Mouse (Mus musculus) heart, embryonic 15.5 days (tissue): Measurements from ENCODE around the gene Plekhm3. TPM values are rescaled to one million over a fixed set of nuclear protein-coding genes. Genes with fewer than 3 reads are reported as not detected.
A peak's percentile ranks its signal among the peaks of the same experiment; 100 is the strongest.

Source experiments
- ATAC-seq: fragments of 200-750 bp; cut with Nextera tagmentation; replicated peaks from 2 replicates; pipeline ENCODE4 v1.8.0; 2017; ENCODE audit warnings: low read depth, moderate TSS enrichment; ENCODE audit not compliant: insufficient number of reproducible peaks, insufficient read depth, low FRiP score
- H3K27ac ChIP-seq: fragments of 300-500 bp; sonication (generic); 2 replicates; pipeline ENCODE4 v1.5.1; 2015; ENCODE audit warnings: mild to moderate bottlenecking, inconsistent platforms
- H3K27me3 ChIP-seq: fragments of 300-500 bp; sonication (generic); 2 replicates; pipeline ENCODE4 v1.6.1; 2015; ENCODE audit warnings: inconsistent platforms
- H3K36me3 ChIP-seq: fragments of 300-500 bp; sonication (generic); 2 replicates; pipeline ENCODE4 v1.6.1; 2015; ENCODE audit warnings: mild to moderate bottlenecking, inconsistent platforms
- H3K4me1 ChIP-seq: fragments of 300-500 bp; sonication (generic); replicated peaks from 2 replicates; pipeline ENCODE4 v1.6.1; 2015; ENCODE audit warnings: inconsistent platforms
- H3K4me2 ChIP-seq: fragments of 300-500 bp; sonication (generic); 2 replicates; pipeline ENCODE4 v1.6.1; 2015; ENCODE audit warnings: inconsistent platforms, mild to moderate bottlenecking, moderate library complexity
- H3K4me3 ChIP-seq: fragments of 300-500 bp; sonication (generic); 2 replicates; pipeline ENCODE4 v1.5.1; 2015; ENCODE audit warnings: mild to moderate bottlenecking, inconsistent platforms
- H3K9ac ChIP-seq: fragments of 300-500 bp; sonication (generic); 2 replicates; pipeline ENCODE4 v1.6.1; 2015; ENCODE audit warnings: mild to moderate bottlenecking, inconsistent platforms
- H3K9me3 ChIP-seq: fragments of 300-500 bp; sonication (generic); replicated peaks from 2 replicates; pipeline ENCODE4 v1.6.1; 2016; ENCODE audit warnings: inconsistent platforms
- WGBS: fragments of 180-500 bp; shearing (Covaris S2); methylation state at CpG from one replicate; pipeline ENCODE4 v1.1.7; 2015; ENCODE audit warnings: mixed read lengths; 5-methylcytosine and 5-hydroxymethylcytosine counted together
- polyA plus RNA-seq: library from polyadenylated mRNA; unstranded; fragments of >200 nt; fragmentation: Nextera tagmentation; extraction: Ambion mirVana; gene quantifications from 2 replicates; pipeline ENCODE4 v1.2.1, GENCODE M21; 2015

Plekhm3 gene
- polyA plus RNA-seq, 1 experiment from 2014 or later = 5.8 TPM

- no peaks in the 10 kb centered on the region for H3K27me3 ChIP-seq
- 0 out of 2 replicates have a peak, but pooled peaks cover 4% of the 10 kb centered on the region for H3K4me1 ChIP-seq
- no peaks in the 10 kb centered on the region for H3K9me3 ChIP-seq
- H3K4me2 ChIP-seq = no peak overlapping the region
- 45% methylated on average over 6 of the region's 6 CpGs for whole genome bisulfite sequencing
- H3K36me3 ChIP-seq = no peaks in the 10 kb centered on the region
- H3K27ac ChIP-seq = no peak overlapping the region
- no peak overlapping the region for H3K4me3 ChIP-seq
- H3K9ac ChIP-seq = no peak overlapping the region
- no peak for ATAC-seq
Measured at GRCm38 (mm10) chr1:64823564-64823963, 133.1 kb downstream of the Plekhm3 start.

GRCm38 (mm10) chr1:64817709-64818108 lies 138.9 kb downstream of the Plekhm3 start:
- Histone ChIP-seq H3K4me1 (peaks cover 9% of the 10 kb centered on the region), H3K27me3 (no peaks in the 10 kb centered on the region), H3K4me3 (no peak overlapping the region), H3K4me2 (no peak overlapping the region), H3K27ac (no peak overlapping the region), H3K9me3 (no peaks in the 10 kb centered on the region), H3K9ac (no peak overlapping the region), H3K36me3 (no peaks in the 10 kb centered on the region)
- 80% methylated on average over 5 of the region's 5 CpGs for WGBS
- no peak for ATAC-seq

- H3K9ac ChIP-seq = no peak overlapping the region
- H3K9me3 ChIP-seq = no peaks in the 10 kb centered on the region
- H3K4me3 ChIP-seq = no peak overlapping the region
- WGBS = 95% methylated on average over 2 of the region's 2 CpGs
- peaks cover 22% of the 10 kb centered on the region for H3K4me1 ChIP-seq
- H3K36me3 ChIP-seq = no peaks in the 10 kb centered on the region
- H3K27ac ChIP-seq = no peak overlapping the region
- H3K4me2 ChIP-seq = no peak overlapping the region
- no peaks in the 10 kb centered on the region for H3K27me3 ChIP-seq
- ATAC-seq = no peak
Measured at GRCm38 (mm10) chr1:64813182-64813581, 143.4 kb downstream of the Plekhm3 start.

- H3K4me2 ChIP-seq = no peak overlapping the region
- no peak overlapping the region for H3K4me3 ChIP-seq
Measured at GRCm38 (mm10) chr1:64811956-64812355, 144.7 kb downstream of the Plekhm3 start.

GRCm38 (mm10) chr1:64809085-64809484 lies 147.5 kb downstream of the Plekhm3 start:
- Histone ChIP-seq H3K36me3 (no peaks in the 10 kb centered on the region), H3K9me3 (no peaks in the 10 kb centered on the region), H3K4me3 (no peak overlapping the region), H3K27me3 (no peaks in the 10 kb centered on the region), H3K4me2 (no peak overlapping the region), H3K4me1 (peaks cover 17% of the 10 kb centered on the region), H3K9ac (no peak overlapping the region), H3K27ac (peak overlapping the region; percentile 46)
- WGBS = 29% methylated on average over 2 of the region's 2 CpGs
- peak; percentile 80 for ATAC-seq

More at GRCm38 (mm10) chr1:64811956-64812355, 144.7 kb downstream of the Plekhm3 start:
- Histone ChIP-seq H3K27ac (no peak overlapping the region), H3K9me3 (no peaks in the 10 kb centered on the region), H3K9ac (no peak overlapping the region), H3K36me3 (no peaks in the 10 kb centered on the region), H3K27me3 (no peaks in the 10 kb centered on the region), H3K4me1 (peaks cover 22% of the 10 kb centered on the region)
- WGBS = 91% methylated on average over 1 of the region's 1 CpGs
- ATAC-seq = no peak

- no peak for ATAC-seq
- no peak overlapping the region for H3K9ac ChIP-seq
- WGBS = 46% methylated on average over 1 of the region's 1 CpGs
- H3K27me3 ChIP-seq = no peaks in the 10 kb centered on the region
- no peak overlapping the region for H3K4me2 ChIP-seq
- H3K36me3 ChIP-seq = no peaks in the 10 kb centered on the region
- no peak overlapping the region for H3K4me3 ChIP-seq
- no peak overlapping the region for H3K27ac ChIP-seq
- H3K4me1 ChIP-seq = peaks cover 21% of the 10 kb centered on the region
- H3K9me3 ChIP-seq = no peaks in the 10 kb centered on the region
Measured at GRCm38 (mm10) chr1:64807766-64808165, 148.9 kb downstream of the Plekhm3 start.

GRCm38 (mm10) chr1:64805217-64805616 lies 151.4 kb downstream of the Plekhm3 start:
- Histone ChIP-seq H3K27ac (no peak overlapping the region), H3K36me3 (no peaks in the 10 kb centered on the region), H3K4me3 (no peak overlapping the region), H3K4me1 (peaks cover 24% of the 10 kb centered on the region), H3K4me2 (no peak overlapping the region), H3K27me3 (no peaks in the 10 kb centered on the region), H3K9ac (no peak overlapping the region), H3K9me3 (no peaks in the 10 kb centered on the region)
- 49% methylated on average over 2 of the region's 2 CpGs for WGBS
- ATAC-seq = no peak

- Histone ChIP-seq H3K27ac (peak overlapping the region; percentile 10), H3K27me3 (no peaks in the 10 kb centered on the region), H3K4me1 (peaks cover 11% of the 10 kb centered on the region), H3K9me3 (no peaks in the 10 kb centered on the region), H3K9ac (no peak overlapping the region), H3K4me3 (no peak overlapping the region), H3K4me2 (no peak overlapping the region), H3K36me3 (no peaks in the 10 kb centered on the region)
- no peak for ATAC-seq
- WGBS = 34% methylated on average over 6 of the region's 6 CpGs
Measured at GRCm38 (mm10) chr1:64802631-64803030, 154.0 kb downstream of the Plekhm3 start.

- Histone ChIP-seq H3K9ac (no peak overlapping the region), H3K9me3 (no peaks in the 10 kb centered on the region), H3K4me3 (no peak overlapping the region), H3K27ac (no peak overlapping the region), H3K27me3 (no peaks in the 10 kb centered on the region), H3K4me2 (no peak overlapping the region), H3K4me1 (peaks cover 18% of the 10 kb centered on the region), H3K36me3 (0 out of 2 replicates have a peak, but pooled peaks cover 4% of the 10 kb centered on the region)
- WGBS = 48% methylated on average over 3 of the region's 3 CpGs
- no peak for ATAC-seq
Measured at GRCm38 (mm10) chr1:64797621-64798020, 159.0 kb downstream of the Plekhm3 start.

- H3K27ac ChIP-seq = no peak overlapping the region
- H3K27me3 ChIP-seq = no peaks in the 10 kb centered on the region
- no peak overlapping the region for H3K9ac ChIP-seq
- 75% methylated on average over 6 of the region's 6 CpGs for WGBS
- 0 out of 2 replicates have a peak, but pooled peaks cover 4% of the 10 kb centered on the region for H3K36me3 ChIP-seq
- H3K4me2 ChIP-seq = no peak overlapping the region
- no peaks in the 10 kb centered on the region for H3K9me3 ChIP-seq
- no peak overlapping the region for H3K4me3 ChIP-seq
- H3K4me1 ChIP-seq = peaks cover 22% of the 10 kb centered on the region
- ATAC-seq = no peak
Measured at GRCm38 (mm10) chr1:64796867-64797582, 159.6 kb downstream of the Plekhm3 start.

GRCm38 (mm10) chr1:64795284-64796040 lies 161.2 kb downstream of the Plekhm3 start:
- H3K4me2 ChIP-seq = no peak overlapping the region
- H3K36me3 ChIP-seq = 0 out of 2 replicates have a peak, but pooled peaks cover 4% of the 10 kb centered on the region
- no peak overlapping the region for H3K4me3 ChIP-seq
- no peak overlapping the region for H3K27ac ChIP-seq
- no peak overlapping the region for H3K9ac ChIP-seq
- peaks cover 35% of the 10 kb centered on the region for H3K4me1 ChIP-seq
- ATAC-seq = no peak
- H3K9me3 ChIP-seq = no peaks in the 10 kb centered on the region
- 70% methylated on average over 8 of the region's 8 CpGs for WGBS
- H3K27me3 ChIP-seq = no peaks in the 10 kb centered on the region
